Mouse (Mus musculus): ENCODE data around the gene Ptpre.
A peak's percentile ranks its signal among the peaks of the same experiment; 100 is the strongest.
"Not testable (repeated sequence)": the region's sequence is repeated elsewhere in the genome, so short reads cannot be mapped to it uniquely, and the experiment has no call there.

Gene Ptpre

DNA sequence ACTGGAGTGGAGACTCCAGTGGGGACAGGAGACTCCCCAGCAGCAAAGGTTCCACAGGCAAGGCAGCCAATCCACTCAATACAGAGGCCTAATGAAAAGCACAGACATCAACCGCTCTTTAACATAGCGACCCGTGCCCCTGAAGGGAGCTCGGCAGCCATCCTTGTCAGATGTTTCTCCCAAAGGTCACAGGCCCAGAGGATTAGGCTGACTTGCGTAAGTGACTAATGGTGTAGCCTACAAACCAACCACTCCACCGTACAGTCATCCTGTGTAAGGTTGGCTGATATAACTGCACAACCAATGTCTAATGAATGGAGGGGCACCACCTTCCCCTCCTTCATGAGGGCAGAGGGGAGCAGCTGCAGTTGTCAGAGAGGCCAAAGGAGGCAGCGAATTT lies 152.1 kb downstream of the Ptpre start:
- DNase-seq (ENCODE audit: low read depth, low spot score): no peak

- DNase-seq (ENCODE audit: low read depth, low spot score): no peak
These were observed 154.7 kb downstream of the Ptpre start for GRCm38 (mm10) chr7:135691941-135692340.

DNA sequence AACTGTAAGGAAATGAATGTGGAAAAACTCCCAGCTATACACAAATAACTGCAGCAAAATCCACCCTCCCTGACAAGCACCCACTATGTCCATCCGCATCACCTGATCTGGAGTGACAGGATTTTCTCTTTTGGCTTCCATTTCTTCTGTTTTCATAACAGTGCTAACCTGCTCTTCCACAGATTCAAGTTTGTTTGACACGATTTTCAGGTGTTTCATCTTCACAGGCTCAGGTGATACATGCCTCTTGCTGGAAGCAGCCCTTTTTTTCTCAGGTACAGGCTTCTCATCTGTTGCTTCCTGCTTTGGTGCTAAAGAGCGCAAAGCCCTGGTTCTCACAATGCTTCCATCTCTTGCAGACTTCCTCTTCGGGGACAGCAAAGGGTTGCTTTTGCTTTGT lies 156.8 kb downstream of the Ptpre start:
- no peak for DNase-seq (ENCODE audit: low read depth, low spot score)

GRCm38 (mm10) chr7:135694796-135695195 lies 157.5 kb downstream of the Ptpre start:
- no peak for DNase-seq (ENCODE audit: low read depth, low spot score)

- no peak for DNase-seq (ENCODE audit: low read depth, low spot score)
These were observed 158.8 kb downstream of the Ptpre start for GRCm38 (mm10) chr7:135696127-135696526.

DNA sequence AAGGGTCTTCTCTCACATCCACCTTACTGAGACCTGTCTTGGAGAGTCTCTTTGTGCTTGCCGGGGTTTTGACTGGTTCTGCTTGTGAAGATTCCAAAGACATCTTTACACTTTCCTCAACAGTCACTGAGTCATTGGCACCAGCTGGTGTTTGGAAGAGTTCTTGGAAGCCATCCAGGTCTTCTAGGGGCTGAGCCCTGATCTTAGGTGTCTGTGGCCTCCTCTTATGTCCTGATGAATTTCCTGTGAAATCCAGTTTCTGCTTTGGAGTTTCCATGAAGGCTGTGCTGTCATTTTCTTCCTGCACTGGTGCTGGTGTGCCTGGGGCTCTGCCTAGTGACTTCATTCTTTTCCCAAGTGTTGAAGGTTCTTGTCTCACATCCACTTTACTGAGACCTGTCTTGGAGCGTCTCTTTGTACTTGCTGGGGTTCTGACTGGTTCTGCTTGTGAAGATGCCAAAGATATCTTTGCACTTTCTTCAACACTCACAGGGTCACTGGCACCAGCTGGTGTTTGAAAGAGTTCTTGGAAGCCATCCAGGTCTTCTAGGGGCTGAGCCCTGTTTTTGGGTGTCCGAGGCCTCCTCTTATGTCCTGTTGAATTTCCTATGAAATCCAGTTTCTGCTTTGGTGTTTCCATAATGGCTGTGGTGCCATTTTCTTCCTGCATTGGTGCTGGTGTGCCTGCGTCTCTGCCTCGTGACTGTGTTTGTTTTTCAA lies 159.9 kb downstream of the Ptpre start:
- DNase-seq (ENCODE audit: low read depth, low spot score): peak; percentile 66

DNA sequence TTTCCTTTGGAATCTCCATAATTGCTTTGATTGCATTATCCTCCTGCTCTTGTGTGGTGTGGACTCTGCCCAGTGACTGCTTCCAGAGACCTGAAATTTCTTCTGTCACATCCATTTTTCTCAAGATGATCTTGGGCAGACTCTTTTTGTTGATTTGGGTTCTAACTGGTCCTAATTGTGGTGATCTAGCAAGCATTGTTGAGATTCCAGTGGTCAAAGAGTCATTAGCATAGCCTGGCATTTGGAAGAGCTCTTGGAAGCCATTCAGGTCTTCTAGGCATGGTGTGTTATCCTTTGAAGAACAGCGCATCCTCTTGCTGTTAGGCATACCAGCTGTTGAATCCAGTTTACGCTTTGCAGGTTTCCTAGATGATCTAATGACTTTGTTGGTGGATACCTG lies 161.1 kb downstream of the Ptpre start:
- peak; percentile 39 for DNase-seq (ENCODE audit: low read depth, low spot score)

GRCm38 (mm10) chr7:135699351-135699750 lies 162.1 kb downstream of the Ptpre start:
- DNase-seq (ENCODE audit: low read depth, low spot score): not testable (repeated sequence)

DNA sequence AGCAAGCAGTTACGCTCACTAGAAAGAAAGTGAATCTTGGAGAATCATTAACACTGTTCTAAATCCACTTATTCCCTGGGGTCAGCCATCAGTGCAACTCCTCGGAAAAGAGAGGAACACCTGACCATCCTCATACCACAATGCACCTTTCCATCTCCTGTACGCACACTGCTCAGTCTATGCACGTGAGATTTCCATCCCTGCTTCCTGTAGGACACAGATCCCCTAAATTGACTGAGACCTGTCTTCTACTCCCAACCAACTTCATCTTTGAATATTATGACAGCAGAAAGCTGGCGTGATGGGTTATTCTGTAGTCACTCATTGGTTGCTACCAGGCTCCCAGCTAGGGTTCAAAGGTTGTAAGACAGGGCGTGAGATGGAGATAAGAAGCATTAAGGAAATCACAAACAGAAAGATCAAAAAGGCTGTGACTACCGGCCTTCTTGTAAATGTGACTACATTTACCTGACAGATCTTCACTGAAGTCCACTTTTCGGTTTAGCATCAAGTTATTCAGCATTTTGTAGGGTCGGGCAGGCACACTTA lies 166.4 kb downstream of the Ptpre start:
- DNase-seq (ENCODE audit: low read depth, low spot score): no peak

DNA sequence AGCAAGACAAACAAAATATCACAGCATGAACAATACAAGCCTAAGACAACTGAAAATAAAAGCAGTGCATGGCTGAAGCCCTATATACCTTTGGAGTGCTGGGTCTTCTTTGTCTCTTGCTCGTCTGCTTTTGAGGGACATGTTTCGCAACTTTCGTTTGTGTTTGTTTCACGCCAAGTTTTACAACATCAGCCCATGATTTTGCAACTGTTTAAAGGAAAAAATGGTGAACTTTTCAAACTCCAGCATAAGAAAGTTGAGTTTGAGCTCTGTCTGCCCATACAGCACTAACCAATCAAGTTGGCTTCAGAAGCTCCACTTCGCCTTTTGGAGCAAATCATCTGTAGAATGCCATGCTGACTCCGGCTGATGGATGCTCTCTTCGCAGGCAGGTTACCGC lies 167.0 kb downstream of the Ptpre start:
- DNase-seq (ENCODE audit: low read depth, low spot score): no peak

DNA sequence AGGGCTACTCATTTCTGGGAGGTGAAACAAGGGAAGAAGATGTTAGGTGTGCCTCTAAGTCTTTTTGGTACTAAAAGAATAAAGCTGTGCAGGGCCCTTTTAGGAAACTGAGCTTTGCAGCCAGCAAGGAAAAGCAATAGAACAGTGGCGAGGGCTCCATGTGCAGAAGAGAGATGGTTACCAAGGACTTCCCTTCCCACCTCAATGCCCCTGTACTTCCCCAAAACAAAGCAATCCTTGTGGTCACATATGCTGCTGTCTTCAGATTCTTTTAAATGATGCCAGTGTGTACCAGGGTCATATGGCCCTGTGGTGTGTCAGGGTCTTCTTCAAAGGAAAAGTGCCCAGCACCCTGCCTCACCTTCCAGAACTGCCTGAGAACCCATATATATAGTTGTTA lies 167.8 kb downstream of the Ptpre start:
- DNase-seq (ENCODE audit: low read depth, low spot score): no peak

GRCm38 (mm10) chr7:135705753-135706152 lies 168.5 kb downstream of the Ptpre start:
- DNase-seq (ENCODE audit: low read depth, low spot score): no peak

DNA sequence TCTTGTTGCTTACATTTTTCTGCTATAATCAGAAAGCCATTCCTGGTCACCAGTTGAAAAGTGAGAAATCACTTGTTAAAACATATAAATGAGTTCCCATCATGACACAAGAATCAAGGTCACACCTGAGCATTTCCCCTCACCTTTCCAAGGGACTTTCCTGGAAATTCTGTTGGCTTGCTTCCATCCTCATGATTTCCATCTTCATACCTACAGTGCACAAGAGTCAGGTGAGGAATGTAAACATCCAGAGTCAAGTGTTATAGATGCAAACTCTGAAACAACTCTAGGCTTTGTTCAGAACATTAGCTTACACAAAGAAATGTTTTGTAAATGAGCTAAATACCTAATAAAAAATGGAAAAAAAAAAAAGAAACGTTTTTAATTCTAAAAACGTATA lies 173.4 kb downstream of the Ptpre start:
- DNase-seq (ENCODE audit: low read depth, low spot score): no peak

- no peak for DNase-seq (ENCODE audit: low read depth, low spot score)
These were observed 175.3 kb downstream of the Ptpre start for GRCm38 (mm10) chr7:135712534-135712933.

GRCm38 (mm10) chr7:135713326-135713725 lies 176.0 kb downstream of the Ptpre start:
- no peak for DNase-seq (ENCODE audit: low read depth, low spot score)

DNA sequence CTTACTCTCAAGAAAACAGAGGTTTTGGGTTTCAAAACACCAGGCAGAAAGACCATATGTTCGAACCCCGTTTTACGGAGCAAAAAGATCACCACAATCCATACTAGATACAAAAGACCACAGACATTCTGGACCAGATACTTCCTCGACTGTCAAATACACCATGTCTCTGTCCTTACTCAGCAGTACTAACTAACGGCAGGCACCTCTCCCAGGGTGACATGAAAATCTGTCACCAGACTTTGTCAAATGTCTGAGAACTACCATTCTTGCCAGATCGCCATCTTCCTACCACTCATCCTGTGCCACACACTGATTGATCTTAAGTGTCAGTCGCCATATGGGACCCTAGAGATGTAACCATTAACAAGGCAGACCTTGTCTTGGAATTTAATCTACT lies 177.9 kb downstream of the Ptpre start:
- no peak for DNase-seq (ENCODE audit: low read depth, low spot score)

DNA sequence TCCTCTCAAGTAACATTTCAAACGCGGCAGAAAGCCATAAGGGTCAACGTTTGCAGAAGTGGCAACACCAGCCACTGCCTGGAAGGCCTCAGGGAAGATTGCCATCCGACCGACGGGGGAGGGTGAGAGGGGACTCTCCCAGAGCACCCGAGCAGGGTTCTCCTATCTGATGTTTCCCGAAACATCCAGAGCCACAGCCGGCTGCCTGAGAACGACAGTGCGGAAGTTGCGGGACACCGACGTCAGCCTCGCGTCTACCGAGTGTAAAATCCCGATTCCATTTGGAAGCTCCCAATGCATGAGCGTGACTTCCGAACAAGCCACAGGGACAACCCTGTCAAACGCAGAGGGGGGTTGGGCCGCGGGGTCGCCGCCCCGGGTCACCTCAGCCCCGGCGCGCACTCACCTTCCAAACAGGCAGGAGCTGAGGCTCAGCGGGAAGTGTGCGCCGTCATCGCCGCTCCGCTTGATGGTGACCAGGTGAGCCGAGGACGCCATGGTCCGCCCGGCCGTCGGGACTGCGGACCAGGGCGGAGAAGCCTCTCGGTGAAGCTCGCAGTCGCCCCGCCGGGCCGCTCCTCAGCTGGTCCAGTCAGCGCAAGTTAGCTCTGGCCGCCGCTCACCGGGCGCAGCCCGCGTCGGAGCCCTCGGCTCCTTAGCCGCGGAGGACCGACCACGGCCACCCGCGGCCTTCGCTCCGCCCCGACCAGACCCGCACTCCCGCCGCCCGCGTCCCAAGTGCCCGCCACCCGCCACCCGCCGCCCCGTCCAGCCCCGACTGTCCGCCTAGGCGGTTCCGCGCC lies 178.6 kb downstream of the Ptpre start, which contains the start of gene Mki67:
Gene Mki67 (minus strand): TSS at position 720 of the 803 bp plus-strand sequence.
- peak; percentile 53 for DNase-seq (ENCODE audit: low read depth, low spot score)

DNA sequence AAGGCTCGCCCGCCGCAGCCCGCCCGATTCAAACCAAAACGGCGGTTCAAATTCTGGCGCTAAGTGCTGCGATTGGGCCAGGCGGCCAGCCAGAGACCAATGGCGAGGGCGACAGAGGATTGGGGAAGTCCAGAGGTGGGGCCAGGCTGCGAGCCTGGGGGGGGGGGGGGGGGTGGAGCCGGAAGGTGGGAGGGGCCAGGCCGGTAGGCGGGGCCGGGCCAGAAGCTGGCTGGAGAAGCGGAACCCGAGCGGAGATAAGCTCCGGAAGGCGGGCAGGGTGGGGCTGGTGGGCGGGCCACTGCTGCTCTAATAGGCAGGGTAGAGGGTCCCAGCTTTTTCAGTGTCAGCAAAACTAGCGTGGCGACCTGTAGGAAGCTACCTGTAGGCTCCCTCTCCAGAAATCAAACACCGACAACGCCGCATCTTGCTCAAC lies 179.2 kb downstream of the Ptpre start:
- DNase-seq (ENCODE audit: low read depth, low spot score): peak; percentile 89

DNA sequence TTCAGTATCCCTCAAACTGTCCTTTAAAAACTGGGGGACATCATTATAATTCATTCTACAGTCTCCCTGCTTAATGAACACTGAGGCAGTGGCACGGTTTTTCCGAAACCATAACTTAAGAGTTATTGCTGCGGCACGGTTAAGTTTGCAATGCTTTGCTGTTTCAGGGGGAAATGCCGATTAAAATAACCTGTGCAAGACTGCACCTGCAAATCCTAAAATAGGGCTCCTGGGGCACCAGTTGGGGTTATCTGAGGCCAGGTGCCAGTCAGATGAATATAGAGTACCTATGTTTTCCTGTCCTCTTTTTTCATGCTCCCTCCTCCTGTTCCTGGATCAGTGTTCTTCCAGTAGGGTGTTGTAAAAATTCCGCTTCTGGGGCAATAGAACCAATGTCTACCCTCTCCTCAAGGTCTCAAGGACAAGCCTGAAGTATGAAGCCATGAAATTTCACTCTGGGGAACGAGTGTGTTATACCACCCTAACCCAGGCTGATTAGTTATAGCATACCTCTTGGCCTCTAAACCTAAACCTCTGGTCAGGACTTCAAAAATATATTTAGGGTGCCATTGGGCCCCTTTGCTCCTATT lies 179.8 kb downstream of the Ptpre start:
- DNase-seq (ENCODE audit: low read depth, low spot score): no peak

GRCm38 (mm10) chr7:135721436-135721992 lies 184.2 kb downstream of the Ptpre start:
- DNase-seq (ENCODE audit: low read depth, low spot score): no peak

- no peak for DNase-seq (ENCODE audit: low read depth, low spot score)
These were observed 184.9 kb downstream of the Ptpre start for GRCm38 (mm10) chr7:135722011-135722838.

Measured in 3T3-L1 (cell line).